Mouse (Mus musculus): ENCODE results near the gene Gnptab.

- no peak for TF ChIP-seq CHD2 (IDR thresholded peaks at IDR 0.05; ENCODE audit: low read depth, low read length)
- TF ChIP-seq ZNF384 (IDR thresholded peaks at IDR 0.05; ENCODE audit: low read depth, low read length): no peak
- no peak for TF ChIP-seq HCFC1 (IDR thresholded peaks at IDR 0.05; ENCODE audit: borderline replicate concordance, insufficient read depth, low read length)
- no peak for TF ChIP-seq ZC3H11A (IDR thresholded peaks at IDR 0.05; ENCODE audit: borderline replicate concordance, low read depth, low read length)
These were observed 62.3 kb downstream of the Gnptab start for GRCm38 (mm10) chr10:88441224-88441623.

Measured in ES-E14 (cell line).